Mouse (Mus musculus) forebrain, embryonic 11.5 days (tissue): ENCODE results near the gene Arhgap31. TPM values are rescaled to one million over a fixed set of nuclear protein-coding genes. Genes with fewer than 3 reads are reported as not detected.
A peak's percentile ranks its signal among the peaks of the same experiment; 100 is the strongest.

Experiments
- ATAC-seq: fragments of 200-750 bp; cut with Nextera tagmentation; replicated peaks from 2 replicates; pipeline ENCODE4 v1.8.0; 2017; ENCODE audit warnings: moderate TSS enrichment; ENCODE audit not compliant: low FRiP score
- DNase-seq: peaks from one replicate; pipeline ENCODE4 v3.0.0-alpha.2; 2017; ENCODE audit warnings: low spot score
- H3K27ac ChIP-seq: fragments of 300-500 bp; sonication (generic); 2 replicates; pipeline ENCODE4 v1.5.1; 2014; ENCODE audit warnings: low read depth, low read length
- H3K27me3 ChIP-seq: fragments of 300-500 bp; sonication (generic); 2 replicates; pipeline ENCODE4 v1.6.1; 2014; ENCODE audit warnings: mild to moderate bottlenecking, low read length, mixed read lengths; ENCODE audit not compliant: control insufficient read depth, insufficient read depth
- H3K36me3 ChIP-seq: fragments of 300-500 bp; sonication (generic); 2 replicates; pipeline ENCODE4 v1.6.1; 2014; ENCODE audit warnings: mild to moderate bottlenecking, low read length, moderate library complexity, mixed read lengths; ENCODE audit not compliant: control insufficient read depth, insufficient read depth
- H3K4me1 ChIP-seq: fragments of 300-500 bp; sonication (generic); replicated peaks from 2 replicates; pipeline ENCODE4 v1.6.1; 2014; ENCODE audit warnings: low read length, mixed read lengths; ENCODE audit not compliant: control insufficient read depth, insufficient read depth
- H3K4me2 ChIP-seq: fragments of 300-500 bp; sonication (generic); 2 replicates; pipeline ENCODE4 v1.6.1; 2014; ENCODE audit warnings: low read depth, mild to moderate bottlenecking, low read length, moderate library complexity, mixed read lengths; ENCODE audit not compliant: severe bottlenecking
- H3K4me3 ChIP-seq: fragments of 300-500 bp; sonication (generic); 2 replicates; pipeline ENCODE4 v1.5.1; 2014; ENCODE audit warnings: low read depth, low read length
- H3K9ac ChIP-seq: fragments of 300-500 bp; sonication (generic); 2 replicates; pipeline ENCODE4 v1.6.1; 2014; ENCODE audit warnings: low read length
- H3K9me3 ChIP-seq: fragments of 300-500 bp; sonication (generic); 2 replicates; pipeline ENCODE4 v1.6.1; 2016; ENCODE audit warnings: low read length, mixed read lengths; ENCODE audit not compliant: control insufficient read depth
- WGBS: fragments of 180-500 bp; shearing (Covaris S2); extraction: QIAGEN DNeasy Blood & Tissue Kit; methylation state at CpG from one replicate; pipeline ENCODE4 v1.1.7; 2014; 5-methylcytosine and 5-hydroxymethylcytosine counted together
- polyA plus RNA-seq: library from polyadenylated mRNA; unstranded; fragments of >200 nt; fragmentation: Nextera tagmentation; extraction: Ambion mirVana; gene quantifications from 2 replicates; pipeline ENCODE4 v1.2.1, GENCODE M21; 2014

Arhgap31 gene
- polyA plus RNA-seq, 1 experiment from 2014 or later: 10.8 TPM

GRCm38 (mm10) chr16:38713404-38714258, 557 bp upstream of the Arhgap31 start:
- DNase-seq (no peak), ATAC-seq (peak; percentile 63; the same call in 1 of the 2 replicates)
- H3K9ac ChIP-seq: peak overlapping the region; percentile 78
- H3K36me3 ChIP-seq: no peaks in the 10 kb centered on the region
- peak overlapping the region; percentile 50; the same call in 1 of the 2 replicates for H3K27ac ChIP-seq
- H3K4me2 ChIP-seq: peak overlapping the region; percentile 90
- H3K4me1 ChIP-seq: peaks cover 2% of the 10 kb centered on the region; the same call in 1 of the 2 replicates
- H3K27me3 ChIP-seq: no peaks in the 10 kb centered on the region
- peak overlapping the region; percentile 58 for H3K4me3 ChIP-seq
- no peaks in the 10 kb centered on the region for H3K9me3 ChIP-seq
- 29% methylated on average over 17 of the region's 17 CpGs for WGBS

DNA sequence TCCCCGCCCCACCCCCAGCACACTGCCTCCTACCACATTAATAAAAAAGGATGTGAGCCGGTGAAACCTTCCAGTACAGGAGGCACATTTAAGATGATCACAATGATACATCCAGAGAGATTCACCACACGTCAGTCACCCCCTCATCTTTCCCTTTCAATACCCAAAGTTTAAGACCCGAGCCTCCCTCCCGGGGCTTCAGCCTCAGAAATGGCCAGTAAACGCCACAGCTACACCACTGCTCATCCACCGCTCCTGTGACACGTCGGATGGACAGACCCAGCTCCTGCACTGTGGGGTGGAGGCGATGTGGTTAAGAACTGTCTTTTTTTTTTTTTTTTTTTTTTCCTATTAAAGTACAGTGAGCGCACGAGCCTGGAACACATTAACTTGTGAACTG, 969 bp downstream of the Arhgap31 start:
- peak overlapping the region; percentile 90 for H3K4me2 ChIP-seq
- H3K9ac ChIP-seq: peak overlapping the region; percentile 78
- peak overlapping the region; percentile 58 for H3K4me3 ChIP-seq
- H3K27me3 ChIP-seq: no peaks in the 10 kb centered on the region
- H3K27ac ChIP-seq: no peak overlapping the region
- DNase-seq (peak; percentile 61), ATAC-seq (no peak)
- no peaks in the 10 kb centered on the region for H3K36me3 ChIP-seq
- peaks cover 2% of the 10 kb centered on the region; the same call in 1 of the 2 replicates for H3K4me1 ChIP-seq
- WGBS: 8% methylated on average over 12 of the region's 12 CpGs
- no peaks in the 10 kb centered on the region for H3K9me3 ChIP-seq

DNA sequence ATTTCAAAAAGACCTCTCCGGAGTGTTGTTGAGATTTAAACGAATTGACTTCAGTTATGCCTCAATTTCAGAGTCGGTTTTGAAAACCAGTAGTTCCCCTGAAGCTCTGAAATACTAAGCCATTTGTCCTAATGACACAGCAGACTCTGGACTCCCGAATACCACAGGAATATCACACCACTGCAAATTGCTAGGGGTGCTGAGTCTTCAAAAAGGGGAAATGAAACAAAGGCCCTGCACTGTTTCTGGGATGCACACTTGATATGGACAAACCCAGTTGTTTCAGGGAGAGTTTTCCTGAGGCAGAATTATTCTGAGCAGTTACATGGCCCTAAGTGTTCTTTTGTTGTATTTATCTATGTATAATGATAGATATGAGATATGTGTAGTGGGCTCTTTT, 1.8 kb downstream of the Arhgap31 start:
- Histone ChIP-seq H3K27ac (no peak overlapping the region), H3K4me1 (peaks cover 2% of the 10 kb centered on the region; the same call in 1 of the 2 replicates), H3K27me3 (no peaks in the 10 kb centered on the region), H3K4me3 (no peak overlapping the region), H3K9ac (no peak overlapping the region), H3K9me3 (no peaks in the 10 kb centered on the region), H3K36me3 (no peaks in the 10 kb centered on the region), H3K4me2 (no peak overlapping the region)
- no peak for DNase-seq
- no peak for ATAC-seq
- WGBS: 69% methylated on average over 4 of the region's 4 CpGs

- WGBS: 64% methylated on average over 7 of the region's 7 CpGs
- Histone ChIP-seq H3K4me2 (no peak overlapping the region), H3K4me1 (peaks cover 2% of the 10 kb centered on the region; the same call in 1 of the 2 replicates), H3K4me3 (no peak overlapping the region), H3K27ac (no peak overlapping the region), H3K36me3 (no peaks in the 10 kb centered on the region), H3K9ac (no peak overlapping the region), H3K9me3 (no peaks in the 10 kb centered on the region), H3K27me3 (no peaks in the 10 kb centered on the region)
- ATAC-seq (no peak), DNase-seq (no peak)
Measured at GRCm38 (mm10) chr16:38708962-38709520, 4.0 kb downstream of the Arhgap31 start.

DNA sequence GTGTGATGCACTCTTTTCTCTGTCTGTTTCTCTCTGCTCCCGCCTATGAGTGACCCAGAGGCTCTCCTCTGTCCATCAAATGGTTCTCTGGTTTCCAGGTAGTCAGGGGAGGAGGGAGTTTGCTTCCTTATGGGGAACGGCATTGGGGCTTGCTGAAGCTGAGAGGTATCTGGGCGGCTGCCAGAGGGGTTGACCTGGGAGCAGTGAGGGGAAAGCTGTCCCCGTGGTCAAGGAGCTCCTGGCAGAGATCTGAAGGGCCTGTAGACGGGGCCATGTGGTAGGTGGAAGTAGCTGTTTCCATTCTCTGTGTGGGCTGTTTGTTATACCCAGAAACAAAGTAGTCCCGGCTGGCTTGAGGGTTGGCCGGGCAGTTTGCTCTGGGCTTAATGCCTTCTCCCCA, 6.3 kb downstream of the Arhgap31 start:
- DNase-seq: no peak
- no peak for ATAC-seq
- 85% methylated on average over 7 of the region's 7 CpGs for WGBS
- Histone ChIP-seq H3K4me1 (peaks cover 3% of the 10 kb centered on the region; the same call in 1 of the 2 replicates), H3K4me3 (no peak overlapping the region), H3K9me3 (no peaks in the 10 kb centered on the region), H3K4me2 (no peak overlapping the region), H3K27ac (no peak overlapping the region), H3K27me3 (no peaks in the 10 kb centered on the region), H3K9ac (no peak overlapping the region), H3K36me3 (no peaks in the 10 kb centered on the region)

- Histone ChIP-seq H3K9ac (no peak overlapping the region), H3K9me3 (no peaks in the 10 kb centered on the region), H3K4me2 (no peak overlapping the region), H3K27me3 (no peaks in the 10 kb centered on the region), H3K4me1 (peaks cover 3% of the 10 kb centered on the region; the same call in 1 of the 2 replicates), H3K4me3 (no peak overlapping the region), H3K27ac (no peak overlapping the region), H3K36me3 (no peaks in the 10 kb centered on the region)
- ATAC-seq (no peak), DNase-seq (no peak)
- 58% methylated on average over 9 of the region's 9 CpGs for WGBS
Measured at GRCm38 (mm10) chr16:38705531-38706281, 7.4 kb downstream of the Arhgap31 start.

GRCm38 (mm10) chr16:38703501-38703900, 9.6 kb downstream of the Arhgap31 start:
- Histone ChIP-seq H3K27ac (no peak overlapping the region), H3K27me3 (no peaks in the 10 kb centered on the region), H3K4me1 (peaks cover 3% of the 10 kb centered on the region; the same call in 1 of the 2 replicates), H3K9ac (no peak overlapping the region), H3K4me3 (no peak overlapping the region), H3K4me2 (no peak overlapping the region), H3K36me3 (no peaks in the 10 kb centered on the region), H3K9me3 (no peaks in the 10 kb centered on the region)
- 51% methylated on average over 6 of the region's 6 CpGs for WGBS
- DNase-seq (no peak), ATAC-seq (no peak)

DNA sequence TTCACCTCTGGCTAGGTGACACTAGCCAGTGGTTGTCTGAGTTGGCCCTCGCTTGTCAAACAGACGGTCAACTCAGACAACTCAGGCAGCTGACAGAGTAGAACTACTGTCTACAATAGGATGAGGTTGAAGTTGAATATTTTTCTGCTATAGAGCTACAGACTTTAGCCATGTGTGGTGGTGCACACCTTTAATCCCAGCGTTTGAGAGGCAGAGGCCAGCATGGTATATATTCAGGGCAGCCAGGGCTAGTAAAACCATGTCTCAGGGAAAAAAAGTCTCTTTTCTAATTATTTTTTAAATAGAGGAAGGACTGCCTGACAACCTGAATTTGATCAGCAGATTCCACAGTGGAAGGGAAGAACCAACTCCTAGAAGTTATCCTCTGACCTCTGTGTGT, 10.8 kb downstream of the Arhgap31 start:
- Histone ChIP-seq H3K27ac (no peak overlapping the region), H3K4me3 (no peak overlapping the region), H3K4me1 (peaks cover 3% of the 10 kb centered on the region; the same call in 1 of the 2 replicates), H3K36me3 (no peaks in the 10 kb centered on the region), H3K4me2 (no peak overlapping the region), H3K9ac (no peak overlapping the region), H3K27me3 (no peaks in the 10 kb centered on the region), H3K9me3 (no peaks in the 10 kb centered on the region)
- 85% methylated on average over 3 of the region's 3 CpGs for WGBS
- ATAC-seq (no peak), DNase-seq (no peak)
